Mouse (Mus musculus) left cerebral cortex, adult 2 months (tissue): Measurements from ENCODE around the gene Atxn10. TPM values are rescaled to one million over a fixed set of nuclear protein-coding genes. Genes with fewer than 3 reads are reported as not detected.

Source experiments
- DNase-seq, 2 experiments: peaks; one replicate each; pipeline ENCODE4 v3.0.0; 2021 to 2022; ENCODE audit warnings: low spot score in 2 of 2, mixed read lengths in 1 of 2; ENCODE audit errors: extremely low spot score in 1 of 2
- H3K27ac ChIP-seq: fragments of 200-600 bp; 2 replicates; pipeline ENCODE4 v1.8.1; 2022
- H3K4me3 ChIP-seq: fragments of 200-600 bp; 2 replicates; pipeline ENCODE4 v1.8.1; 2022
- CTCF ChIP-seq: fragments of 200-600 bp; IDR thresholded peaks from 2 replicates; pipeline ENCODE4 v1.8.1; 2022; ENCODE audit warnings: antibody characterized with exemption, mild to moderate bottlenecking, moderate library complexity
- intact Hi-C: fragments of 180-260 bp; cut with DNase I; formaldehyde crosslinking; loops from one replicate; pipeline ENCODE4 v1.15.1; 2025
- total RNA-seq, 2 experiments: library from RNA; stranded (reverse); gene quantifications; 2 replicates each; pipeline ENCODE4 v1.2.3; 2021

Gene Atxn10
- total RNA-seq, 2 experiments from 2014 or later: 238 to 262 TPM

DNA sequence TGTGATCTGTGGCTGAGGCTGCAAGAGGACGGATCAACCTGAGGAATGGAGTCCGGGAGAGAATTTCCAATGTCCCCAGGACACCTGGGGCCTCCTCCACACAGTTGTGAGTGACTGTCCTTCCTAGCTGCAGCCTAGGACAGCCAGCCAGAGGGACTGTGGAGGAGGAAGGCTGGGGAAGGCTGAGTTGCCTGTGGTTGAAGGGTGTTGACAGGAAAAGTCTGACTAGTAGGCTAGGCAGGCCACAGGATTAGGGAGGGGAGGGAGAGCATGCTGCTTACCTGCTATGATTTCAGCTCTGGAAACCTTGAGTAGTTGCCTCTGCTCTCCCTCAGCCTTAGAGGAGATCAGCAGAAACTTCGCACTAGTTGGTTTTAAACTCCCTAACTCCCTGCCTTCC, 71.3 kb downstream of the Atxn10 start:
- no peak for TF ChIP-seq CTCF
- intact Hi-C loops: no loop called here
- H3K27ac ChIP-seq: no peak overlapping the region
- no peak for DNase-seq
- H3K4me3 ChIP-seq: no peak overlapping the region

DNA sequence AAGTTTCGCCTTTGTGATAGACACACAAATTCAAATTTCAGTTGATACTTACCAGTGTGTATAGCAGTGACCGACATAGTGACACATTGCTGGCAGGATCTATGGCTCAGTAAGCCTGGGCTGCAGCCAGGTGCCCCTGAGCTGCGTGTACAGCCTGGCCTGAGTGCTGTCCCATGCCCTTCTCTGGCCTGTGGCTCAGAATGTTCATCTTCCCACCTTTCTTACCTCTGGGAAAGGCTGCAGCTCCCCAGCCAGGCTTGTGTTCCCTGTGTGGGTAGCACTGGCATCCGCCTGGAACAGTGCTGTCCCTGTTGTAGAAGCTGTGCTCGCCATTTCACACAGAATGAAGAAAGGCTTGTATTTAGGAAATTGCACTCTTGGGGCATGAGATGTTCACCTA, 72.7 kb downstream of the Atxn10 start:
- H3K27ac ChIP-seq: no peak overlapping the region
- no peak for DNase-seq

DNA sequence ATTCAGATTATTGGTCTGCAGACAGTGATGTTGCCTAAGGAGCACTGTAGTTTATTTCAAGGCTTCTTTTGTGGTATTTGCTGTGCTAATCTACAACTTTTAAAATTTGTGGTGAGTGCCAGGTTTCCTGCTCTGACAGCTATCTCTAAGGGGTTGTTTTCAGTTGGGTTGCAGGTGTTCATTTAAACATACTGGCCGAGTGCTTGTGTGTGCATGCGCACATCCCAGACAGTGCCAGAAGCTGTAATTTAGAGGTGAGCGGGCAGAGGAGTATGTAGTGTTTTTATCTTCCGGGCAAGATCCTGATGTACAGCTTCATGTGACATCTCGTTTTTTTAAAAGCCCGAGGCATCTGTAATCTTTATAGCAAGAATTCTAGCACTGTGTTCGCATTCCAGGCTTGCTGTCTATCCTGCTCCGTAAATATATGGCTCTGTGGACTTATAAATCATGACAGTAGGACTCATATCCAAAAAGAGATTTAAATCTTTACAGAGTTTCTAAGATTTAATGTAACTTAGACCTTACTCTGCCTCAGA, 73.3 kb downstream of the Atxn10 start:
- no peak for DNase-seq
- H3K27ac ChIP-seq: no peak overlapping the region
- H3K4me3 ChIP-seq: no peak overlapping the region
- TF ChIP-seq CTCF: no peak
- intact Hi-C loops: no loop called here

More for the DNA sequence above, 72.7 kb downstream of the Atxn10 start:
- TF ChIP-seq CTCF: no peak
- intact Hi-C loops: no loop called here
- no peak overlapping the region for H3K4me3 ChIP-seq

- H3K27ac ChIP-seq: no peak overlapping the region
- intact Hi-C loops: no loop called here
- no peak for DNase-seq
- TF ChIP-seq CTCF: no peak
- H3K4me3 ChIP-seq: no peak overlapping the region
These were observed 73.8 kb downstream of the Atxn10 start for GRCm38 (mm10) chr15:85409836-85410235.

DNA sequence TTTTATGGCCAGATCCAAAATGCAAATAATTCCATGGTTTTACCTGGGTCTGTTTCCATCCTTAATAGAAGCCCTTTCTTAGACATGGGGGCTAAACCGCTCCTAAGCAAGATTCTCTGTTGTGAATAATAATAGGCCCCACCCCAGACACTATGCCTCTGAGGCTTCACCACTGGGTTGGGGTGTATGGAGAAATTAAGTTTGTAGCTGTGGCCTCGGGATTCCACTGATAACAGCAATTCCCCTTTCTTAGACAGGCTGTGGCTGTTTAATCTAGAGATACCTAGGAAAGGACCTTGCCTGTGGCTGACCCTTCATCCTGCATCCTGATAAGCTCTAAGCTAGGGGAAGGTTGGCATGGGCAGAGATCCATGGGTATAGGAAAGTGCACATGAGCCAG, 78.6 kb downstream of the Atxn10 start:
- Histone ChIP-seq H3K27ac (no peak overlapping the region), H3K4me3 (no peak overlapping the region)
- intact Hi-C loops: no loop called here
- TF ChIP-seq CTCF: no peak
- DNase-seq: no peak

GRCm38 (mm10) chr15:85420686-85421085, 84.6 kb downstream of the Atxn10 start:
- no peak for TF ChIP-seq CTCF
- intact Hi-C loops: no loop called here
- DNase-seq: no peak

GRCm38 (mm10) chr15:85424197-85424596, 88.2 kb downstream of the Atxn10 start:
- H3K27ac ChIP-seq: no peak overlapping the region
- TF ChIP-seq CTCF: no peak
- no peak for DNase-seq
- no peak overlapping the region for H3K4me3 ChIP-seq
- intact Hi-C loops: no loop called here

More at GRCm38 (mm10) chr15:85420686-85421085, 84.6 kb downstream of the Atxn10 start:
- H3K27ac ChIP-seq: no peak overlapping the region
- H3K4me3 ChIP-seq: no peak overlapping the region

GRCm38 (mm10) chr15:85428140-85428539, 92.1 kb downstream of the Atxn10 start:
- intact Hi-C loops: no loop called here
- peak; percentile 23 to 31 for DNase-seq
- no peak for TF ChIP-seq CTCF
- H3K27ac ChIP-seq: no peak overlapping the region
- H3K4me3 ChIP-seq: no peak overlapping the region

GRCm38 (mm10) chr15:85442568-85442967, 106.5 kb downstream of the Atxn10 start:
- Histone ChIP-seq H3K4me3 (no peak overlapping the region), H3K27ac (no peak overlapping the region)
- DNase-seq: no peak
- no peak for TF ChIP-seq CTCF
- intact Hi-C loops: no loop called here

GRCm38 (mm10) chr15:85446652-85447051, 110.6 kb downstream of the Atxn10 start:
- DNase-seq: no peak
- Histone ChIP-seq H3K27ac (no peak overlapping the region), H3K4me3 (no peak overlapping the region)
- no peak for TF ChIP-seq CTCF
- intact Hi-C loops: no loop called here

- Histone ChIP-seq H3K27ac (no peak overlapping the region), H3K4me3 (no peak overlapping the region)
- no peak for DNase-seq
- intact Hi-C loops: no loop called here
- no peak for TF ChIP-seq CTCF
These were observed 120.8 kb downstream of the Atxn10 start for GRCm38 (mm10) chr15:85456891-85457290.

DNA sequence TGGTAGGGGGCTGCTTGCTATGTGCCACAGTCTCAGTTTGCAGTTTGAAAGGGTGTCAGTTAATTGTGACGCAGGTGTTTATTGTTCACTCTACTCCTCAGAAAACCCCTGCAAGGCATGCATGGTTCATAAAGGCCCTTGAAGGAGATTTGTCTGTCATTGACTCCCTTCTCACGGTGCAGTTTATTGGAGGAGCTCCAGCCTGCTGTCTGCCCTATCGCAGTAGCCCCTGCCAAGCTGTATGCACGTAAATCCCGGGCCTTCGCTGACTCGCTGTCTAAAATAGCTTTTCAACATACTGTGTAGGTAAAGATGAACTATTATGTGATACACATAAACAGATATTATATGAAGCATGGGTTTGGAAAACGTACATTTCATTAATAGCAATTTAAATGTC, 121.8 kb downstream of the Atxn10 start:
- no peak for DNase-seq
- intact Hi-C loops: no loop called here
- no peak overlapping the region for H3K4me3 ChIP-seq
- TF ChIP-seq CTCF: no peak
- no peak overlapping the region for H3K27ac ChIP-seq

DNA sequence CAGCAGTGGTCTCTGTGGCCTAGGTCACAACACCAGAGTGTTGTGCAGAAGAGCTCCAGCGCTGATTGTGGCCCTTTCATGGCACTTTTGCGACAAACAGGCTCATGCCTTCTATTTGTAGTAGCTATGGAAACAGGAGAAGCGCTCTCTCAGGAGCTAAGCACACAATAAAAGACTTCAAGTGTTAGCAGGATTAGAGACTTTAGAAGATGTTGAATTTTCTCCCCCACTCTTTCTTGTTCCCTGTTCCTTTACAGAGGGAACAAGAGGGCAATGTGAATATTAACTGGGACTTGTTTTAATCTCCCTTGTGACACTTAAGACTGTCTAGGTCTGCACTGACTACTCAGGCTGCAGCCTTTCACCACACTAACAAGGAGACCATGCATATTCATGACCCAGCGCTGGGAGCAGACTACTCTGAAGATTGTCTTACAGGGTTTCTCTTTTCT, 122.6 kb downstream of the Atxn10 start:
- H3K27ac ChIP-seq: 0 out of 2 replicates have a peak overlapping the region, but pooled peaks have one; percentile 28
- intact Hi-C loops: no loop called here

More for the DNA sequence above, 122.6 kb downstream of the Atxn10 start:
- no peak overlapping the region for H3K4me3 ChIP-seq
- DNase-seq: no peak
- TF ChIP-seq CTCF: no peak
